Mouse (Mus musculus) erythroblast, embryonic 14.5 days (primary cell): ENCODE data around the gene Iqcn.

Experiments used
- GATA1 ChIP-seq: IDR thresholded peaks from 2 replicates; pipeline ENCODE4 v1.6.1; 2012; ENCODE audit warnings: low read length, inconsistent platforms, mixed read lengths
- TAL1 ChIP-seq: IDR thresholded peaks from 3 replicates; pipeline ENCODE4 v1.6.1; 2012; ENCODE audit warnings: low read length, inconsistent platforms, mixed read lengths

DNA sequence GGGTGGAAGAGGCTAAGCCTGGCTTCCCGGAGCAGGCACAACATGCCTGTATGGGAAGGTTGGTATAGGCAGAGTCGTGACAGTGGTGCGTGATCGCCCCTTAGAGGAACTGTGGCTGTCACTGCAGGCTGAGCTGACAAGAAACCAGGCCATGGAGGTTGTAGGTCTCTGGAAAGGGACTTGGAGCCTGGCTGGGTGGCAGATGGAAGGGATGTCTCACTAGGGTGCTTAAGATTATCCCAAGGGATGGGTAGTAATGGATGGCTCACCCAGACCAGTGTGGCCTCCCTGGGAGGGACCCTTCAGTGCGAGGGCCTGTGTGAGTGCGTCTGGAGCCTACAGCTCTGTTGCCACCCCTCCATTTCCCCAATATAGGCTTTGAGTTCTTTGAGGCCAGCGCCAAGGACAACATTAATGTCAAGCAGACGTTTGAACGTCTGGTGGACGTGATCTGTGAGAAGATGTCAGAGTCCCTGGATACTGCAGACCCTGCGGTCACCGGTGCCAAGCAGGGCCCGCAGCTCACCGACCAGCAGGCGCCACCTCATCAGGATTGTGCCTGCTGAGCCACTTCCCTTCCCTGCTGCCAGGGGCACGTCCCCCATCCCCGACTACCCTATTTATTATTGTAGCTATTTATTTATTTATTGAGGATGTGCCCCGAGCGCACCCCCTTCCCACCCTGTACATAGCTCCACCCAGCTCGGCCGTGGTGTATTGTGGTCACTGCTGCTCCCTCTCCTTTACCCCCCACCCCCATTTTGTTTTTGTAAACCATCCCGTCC lies 54.5 kb downstream of the Iqcn start:
- no peak for TF ChIP-seq GATA1
- no peak for TF ChIP-seq TAL1
